Mouse (Mus musculus) testis, postnatal 10 days (tissue): ENCODE data around the gene Appl2.

Experiments
- DNase-seq: peaks from one replicate; pipeline ENCODE4 v3.0.0; 2021; ENCODE audit warnings: low spot score

Appl2 gene

GRCm38 (mm10) chr10:83565449-83566441 lies 82.8 kb downstream of the Appl2 start:
- DNase-seq: no peak

- DNase-seq: no peak
These were observed 85.5 kb downstream of the Appl2 start for GRCm38 (mm10) chr10:83563005-83563404.
